Mouse (Mus musculus) forebrain, embryonic 14.5 days (tissue): ENCODE results near the gene Pigg. TPM values are rescaled to one million over a fixed set of nuclear protein-coding genes. Genes with fewer than 3 reads are reported as not detected.
A peak's percentile ranks its signal among the peaks of the same experiment; 100 is the strongest.
"Not testable (repeated sequence)": the region's sequence is repeated elsewhere in the genome, so short reads cannot be mapped to it uniquely, and the experiment has no call there.

Source experiments
- ATAC-seq: fragments of 200-750 bp; cut with Nextera tagmentation; 2 replicates; pipeline ENCODE4 v1.8.0; 2017; ENCODE audit warnings: mild to moderate bottlenecking, moderate library complexity
- DNase-seq: peaks from one replicate; pipeline ENCODE4 v3.0.0-alpha.2; 2015; ENCODE audit warnings: low spot score
- H3K27ac ChIP-seq: fragments of 300-500 bp; sonication (generic); 2 replicates; pipeline ENCODE4 v1.5.1; 2014; ENCODE audit warnings: low read depth, mild to moderate bottlenecking, control low read depth, low read length, moderate library complexity
- H3K27me3 ChIP-seq: fragments of 300-500 bp; sonication (generic); replicated peaks from 2 replicates; pipeline ENCODE4 v1.6.1; 2014; ENCODE audit warnings: low read length, control low read depth, mixed read lengths; ENCODE audit not compliant: control insufficient read depth, insufficient read depth
- H3K36me3 ChIP-seq: fragments of 300-500 bp; sonication (generic); 2 replicates; pipeline ENCODE4 v1.6.1; 2014; ENCODE audit warnings: low read length, control low read depth; ENCODE audit not compliant: control insufficient read depth, insufficient read depth
- H3K4me1 ChIP-seq: fragments of 300-500 bp; sonication (generic); 2 replicates; pipeline ENCODE4 v1.6.1; 2014; ENCODE audit warnings: antibody characterized with exemption, low read length, control low read depth; ENCODE audit not compliant: control insufficient read depth, insufficient read depth
- H3K4me2 ChIP-seq: fragments of 300-500 bp; sonication (generic); 2 replicates; pipeline ENCODE4 v1.6.1; 2014; ENCODE audit warnings: mild to moderate bottlenecking, control low read depth, low read length
- H3K4me3 ChIP-seq: fragments of 300-500 bp; sonication (generic); 2 replicates; pipeline ENCODE4 v1.5.1; 2014; ENCODE audit warnings: low read depth, low read length, control low read depth
- H3K9ac ChIP-seq: fragments of 300-500 bp; sonication (generic); 2 replicates; pipeline ENCODE4 v1.6.1; 2014; ENCODE audit warnings: mild to moderate bottlenecking, low read length, control low read depth, moderate library complexity
- H3K9me3 ChIP-seq: fragments of 300-500 bp; sonication (generic); replicated peaks from 2 replicates; pipeline ENCODE4 v1.6.1; 2016; ENCODE audit warnings: low read length, control low read depth, mixed read lengths; ENCODE audit not compliant: control insufficient read depth
- WGBS: fragments of 180-500 bp; shearing (Covaris S2); extraction: QIAGEN DNeasy Blood & Tissue Kit; methylation state at CpG from one replicate; pipeline ENCODE4 v1.1.7; 2014; 5-methylcytosine and 5-hydroxymethylcytosine counted together
- polyA plus RNA-seq: library from polyadenylated mRNA; unstranded; fragments of >200 nt; fragmentation: Nextera tagmentation; extraction: Ambion mirVana; gene quantifications from 2 replicates; pipeline ENCODE4 v1.2.1, GENCODE M21; 2014

The Pigg gene
- polyA plus RNA-seq, 1 experiment from 2014 or later = 2.3 TPM

- not testable (repeated sequence) for H3K9ac ChIP-seq, H3K4me3 ChIP-seq, H3K27ac ChIP-seq, H3K27me3 ChIP-seq, DNase-seq, H3K9me3 ChIP-seq, ATAC-seq
- H3K4me2 ChIP-seq = peak overlapping the region; percentile 97
- peaks cover 14% of the 10 kb centered on the region; the same call in 1 of the 2 replicates for H3K36me3 ChIP-seq
- peaks cover 21% of the 10 kb centered on the region for H3K4me1 ChIP-seq
- WGBS = 91% methylated on average over 6 of the region's 6 CpGs
These were observed 41.1 kb upstream of the Pigg start for GRCm38 (mm10) chr5:108271345-108271744.

GRCm38 (mm10) chr5:108286957-108287356 lies 25.5 kb upstream of the Pigg start:
- H3K9ac ChIP-seq = no peak overlapping the region
- no peak overlapping the region for H3K4me2 ChIP-seq
- no peaks in the 10 kb centered on the region for H3K4me1 ChIP-seq
- no peaks in the 10 kb centered on the region for H3K36me3 ChIP-seq
- WGBS = 87% methylated on average over 2 of the region's 2 CpGs
- no peak for ATAC-seq
- H3K27me3 ChIP-seq = no peaks in the 10 kb centered on the region
- H3K4me3 ChIP-seq = no peak overlapping the region
- no peak overlapping the region for H3K27ac ChIP-seq
- no peaks in the 10 kb centered on the region for H3K9me3 ChIP-seq
- no peak for DNase-seq

GRCm38 (mm10) chr5:108301567-108301966 lies 10.8 kb upstream of the Pigg start:
- H3K4me2 ChIP-seq = no peak overlapping the region
- no peak overlapping the region for H3K27ac ChIP-seq
- no peaks in the 10 kb centered on the region for H3K27me3 ChIP-seq
- H3K9ac ChIP-seq = no peak overlapping the region
- no peaks in the 10 kb centered on the region for H3K9me3 ChIP-seq
- H3K4me1 ChIP-seq = no peaks in the 10 kb centered on the region
- H3K4me3 ChIP-seq = no peak overlapping the region
- DNase-seq (no peak), ATAC-seq (no peak)
- 60% methylated on average over 3 of the region's 3 CpGs for WGBS
- no peaks in the 10 kb centered on the region for H3K36me3 ChIP-seq

GRCm38 (mm10) chr5:108313065-108313860 lies 854 bp downstream of the Pigg start:
- Histone ChIP-seq H3K9me3 (no peaks in the 10 kb centered on the region), H3K27ac (0 out of 2 replicates have a peak overlapping the region, but pooled peaks have one; percentile 79), H3K4me3 (peak overlapping the region; percentile 73), H3K4me2 (peak overlapping the region; percentile 85), H3K4me1 (peaks cover 5% of the 10 kb centered on the region), H3K27me3 (no peaks in the 10 kb centered on the region), H3K36me3 (peaks cover 8% of the 10 kb centered on the region; the same call in 1 of the 2 replicates), H3K9ac (peak overlapping the region; percentile 85)
- no peak for DNase-seq
- 7% methylated on average over 16 of the region's 16 CpGs for WGBS
- no peak for ATAC-seq

- ATAC-seq (no peak), DNase-seq (no peak)
- H3K9ac ChIP-seq = no peak overlapping the region
- H3K27me3 ChIP-seq = no peaks in the 10 kb centered on the region
- no peak overlapping the region for H3K4me3 ChIP-seq
- H3K9me3 ChIP-seq = no peaks in the 10 kb centered on the region
- WGBS = 82% methylated on average over 1 of the region's 1 CpGs
- H3K36me3 ChIP-seq = peaks cover 59% of the 10 kb centered on the region
- no peak overlapping the region for H3K4me2 ChIP-seq
- no peaks in the 10 kb centered on the region for H3K4me1 ChIP-seq
- H3K27ac ChIP-seq = no peak overlapping the region
These were observed 18.6 kb downstream of the Pigg start for GRCm38 (mm10) chr5:108331051-108331450.

GRCm38 (mm10) chr5:108337385-108337784 lies 25.0 kb downstream of the Pigg start:
- Histone ChIP-seq H3K27ac (no peak overlapping the region), H3K9me3 (no peaks in the 10 kb centered on the region), H3K4me2 (no peak overlapping the region), H3K9ac (no peak overlapping the region), H3K27me3 (no peaks in the 10 kb centered on the region), H3K36me3 (peaks cover 54% of the 10 kb centered on the region), H3K4me1 (no peaks in the 10 kb centered on the region), H3K4me3 (no peak overlapping the region)
- WGBS = 86% methylated on average over 4 of the region's 4 CpGs
- ATAC-seq (no peak), DNase-seq (no peak)

GRCm38 (mm10) chr5:108338049-108338448 lies 25.6 kb downstream of the Pigg start:
- WGBS = 89% methylated on average over 3 of the region's 3 CpGs
- Histone ChIP-seq H3K27me3 (no peaks in the 10 kb centered on the region), H3K27ac (no peak overlapping the region), H3K4me1 (no peaks in the 10 kb centered on the region), H3K4me2 (no peak overlapping the region), H3K9me3 (no peaks in the 10 kb centered on the region), H3K9ac (no peak overlapping the region), H3K4me3 (no peak overlapping the region), H3K36me3 (peaks cover 49% of the 10 kb centered on the region)
- DNase-seq = no peak
- ATAC-seq = no peak

GRCm38 (mm10) chr5:108343680-108344170 lies 31.3 kb downstream of the Pigg start:
- Histone ChIP-seq H3K4me1 (no peaks in the 10 kb centered on the region), H3K36me3 (peaks cover 48% of the 10 kb centered on the region), H3K27ac (no peak overlapping the region), H3K4me2 (no peak overlapping the region), H3K4me3 (no peak overlapping the region), H3K9ac (no peak overlapping the region), H3K9me3 (no peaks in the 10 kb centered on the region), H3K27me3 (no peaks in the 10 kb centered on the region)
- ATAC-seq (no peak), DNase-seq (no peak)
- WGBS = 89% methylated on average over 4 of the region's 4 CpGs
